ENCODE assay signal across 16 mouse cellular contexts in genomic region chr9:62598056-62598455, GRCm38 (mm10).
DNase-seq lines count a peak whose midpoint lies in the region; ATAC-seq lines count a peak whose summit lies in the region.
"Had no signal": no experiment of that assay in that cellular context is flagged by ENCODE, and none has a peak within 500 bp of the region (broad histone marks: within the 10 kb centered on the region; RNA-seq: fewer than 3 reads in every experiment).

No protein-coding gene starts in this region.

- no peaks in the 10 kb centered on the region for H3K36me3 ChIP-seq in liver, embryonic 12.5 days
- H3K36me3 ChIP-seq in midbrain, embryonic 16.5 days (ENCODE audit: control insufficient read depth, insufficient read depth, low read length) = no peaks in the 10 kb centered on the region
- H3K36me3 ChIP-seq: G1E; heart, embryonic 12.5 days; hindbrain, embryonic 13.5 days; limb, embryonic 12.5 days had no signal

- intact Hi-C loops in left cerebral cortex, postnatal 36 days (cut with DNase I) = no loop called here

- no peaks in the 10 kb centered on the region for H3K9me3 ChIP-seq in liver, embryonic 12.5 days (replicated peaks)
- H3K9me3 ChIP-seq in midbrain, embryonic 16.5 days (replicated peaks; ENCODE audit: control insufficient read depth, low read length, poor library complexity, severe bottlenecking) = no peaks in the 10 kb centered on the region
- H3K9me3 ChIP-seq: G1E; heart, embryonic 12.5 days; hindbrain, embryonic 13.5 days; limb, embryonic 12.5 days had no signal

- no peaks in the 10 kb centered on the region for H3K4me1 ChIP-seq in liver, embryonic 12.5 days
- H3K4me1 ChIP-seq in midbrain, embryonic 16.5 days (ENCODE audit: control insufficient read depth, insufficient read depth, low read length) = no peaks in the 10 kb centered on the region
- H3K4me1 ChIP-seq: hindbrain, embryonic 13.5 days; limb, embryonic 12.5 days had no signal

- no peak overlapping the region for H3K4me3 ChIP-seq in liver, embryonic 12.5 days
- H3K4me3 ChIP-seq in midbrain, embryonic 16.5 days (ENCODE audit: low read depth, low read length) = no peak overlapping the region
- H3K4me3 ChIP-seq: gastrocnemius, adult 2 months; heart, embryonic 12.5 days; hindbrain, embryonic 13.5 days; limb, embryonic 12.5 days had no signal

- H3K27ac ChIP-seq in liver, embryonic 12.5 days = no peak overlapping the region
- no peak overlapping the region for H3K27ac ChIP-seq in midbrain, embryonic 16.5 days (ENCODE audit: low read length)
- H3K27ac ChIP-seq: gastrocnemius, adult 2 months; hindbrain, embryonic 13.5 days; limb, embryonic 12.5 days had no signal

- no peak overlapping the region for H3K9ac ChIP-seq in liver, embryonic 12.5 days
- H3K9ac ChIP-seq in midbrain, embryonic 16.5 days (ENCODE audit: low read depth, low read length) = no peak overlapping the region
- H3K9ac ChIP-seq: heart, embryonic 12.5 days; hindbrain, embryonic 13.5 days; limb, embryonic 12.5 days; liver, postnatal 0 days had no signal

- no peak overlapping the region for H3K4me2 ChIP-seq in liver, embryonic 12.5 days
- no peak overlapping the region for H3K4me2 ChIP-seq in midbrain, embryonic 16.5 days (ENCODE audit: low read length)
- H3K4me2 ChIP-seq: heart, embryonic 12.5 days; hindbrain, embryonic 13.5 days; limb, embryonic 12.5 days had no signal

- peak; percentile 2 for DNase-seq in gastrocnemius, postnatal 10 days
- DNase-seq in gastrocnemius, adult 18-20 months (ENCODE audit: low spot score) = no peak
- DNase-seq in testis, postnatal 10 days (ENCODE audit: low spot score) = peak; percentile 26
- DNase-seq in testis, postnatal 14 days (ENCODE audit: low spot score) = no peak
- DNase-seq in left cerebral cortex, postnatal 36 days (ENCODE audit: low spot score in 2 of 2) = peak; percentile 32 to 34
- no peak for DNase-seq in MN1 (ENCODE audit: low spot score)
- DNase-seq: cerebellum, adult 2 months; embryo, embryonic 11 days; gastrocnemius, adult 2 months; liver, postnatal 0 days had no signal

- no peaks in the 10 kb centered on the region for H3K27me3 ChIP-seq in liver, embryonic 12.5 days (replicated peaks)
- no peaks in the 10 kb centered on the region for H3K27me3 ChIP-seq in midbrain, embryonic 16.5 days (ENCODE audit: control insufficient read depth, insufficient read depth, low read depth, low read length)
- H3K27me3 ChIP-seq: heart, embryonic 12.5 days; hindbrain, embryonic 13.5 days; limb, embryonic 12.5 days had no signal

- WGBS in liver, embryonic 12.5 days (ENCODE audit: insufficient replicate concordance) = 62% methylated on average over 7 of the region's 7 CpGs
- 66% methylated on average over 7 of the region's 7 CpGs for WGBS in midbrain, embryonic 16.5 days

- no peak for ATAC-seq in liver, embryonic 12.5 days
- no peak for ATAC-seq in midbrain, embryonic 16.5 days
- ATAC-seq: liver, postnatal 0 days had no signal

Comparison
In these comparisons a context has a peak if more than half of its experiments do, and no peak if none do; other contexts are left out.
1. DNase-seq: peak in gastrocnemius, postnatal 10 days (single experiment), testis, postnatal 10 days (single experiment) and left cerebral cortex, postnatal 36 days (2 of 2); none in gastrocnemius, adult 18-20 months (single experiment), testis, postnatal 14 days (single experiment) and MN1 (single experiment).